Comparison of ENCODE assay signal across 14 mouse cellular contexts in genomic region chr19:46575196-46575595, GRCm38 (mm10). TPM values are rescaled to one million over a fixed set of nuclear protein-coding genes. Genes with fewer than 3 reads are reported as not detected.
A peak's percentile ranks its signal among the peaks of the same experiment; 100 is the strongest.
DNase-seq lines count a peak whose midpoint lies in the region; ATAC-seq and TF ChIP-seq lines count a peak whose summit lies in the region.
"Had no signal": no experiment of that assay in that cellular context is flagged by ENCODE, and none has a peak within 500 bp of the region (broad histone marks: within the 10 kb centered on the region; RNA-seq: fewer than 3 reads in every experiment).

No protein-coding gene starts in this region.

- H3K4me1 ChIP-seq in limb, embryonic 12.5 days (replicated peaks) = peaks cover 21% of the 10 kb centered on the region
- peaks cover 36% of the 10 kb centered on the region; the same call in 1 of the 2 replicates for H3K4me1 ChIP-seq in limb, embryonic 10.5 days
- peaks cover 10% of the 10 kb centered on the region; the same call in 1 of the 2 replicates for H3K4me1 ChIP-seq in intestine, embryonic 15.5 days (replicated peaks)
- 0 out of 2 replicates have a peak, but pooled peaks cover 14% of the 10 kb centered on the region for H3K4me1 ChIP-seq in kidney, postnatal 0 days (replicated peaks; ENCODE audit: insufficient read depth, low read length)
- H3K4me1 ChIP-seq in liver, embryonic 14.5 days (replicated peaks; ENCODE audit: control insufficient read depth in 2 of 2, insufficient read depth in 2 of 2, low read length in 1 of 2) = peaks cover 10 to 17% of the 10 kb centered on the region in 2 experiments
- peaks cover 30% of the 10 kb centered on the region for H3K4me1 ChIP-seq in forebrain, embryonic 13.5 days
- peaks cover 3% of the 10 kb centered on the region; the same call in 1 of the 2 replicates for H3K4me1 ChIP-seq in forebrain, embryonic 11.5 days (replicated peaks; ENCODE audit: control insufficient read depth, insufficient read depth, low read length)

- no peak overlapping the region for H3K4me3 ChIP-seq in limb, embryonic 12.5 days (replicated peaks)
- no peak overlapping the region for H3K4me3 ChIP-seq in limb, embryonic 10.5 days
- no peak overlapping the region for H3K4me3 ChIP-seq in intestine, embryonic 15.5 days (replicated peaks)
- no peak overlapping the region for H3K4me3 ChIP-seq in kidney, postnatal 0 days (replicated peaks; ENCODE audit: low read depth, low read length)
- H3K4me3 ChIP-seq in liver, embryonic 14.5 days (ENCODE audit: insufficient read depth in 1 of 2, low read depth in 2 of 2, low read length in 2 of 2) = no peak overlapping the region
- H3K4me3 ChIP-seq in forebrain, embryonic 13.5 days = no peak overlapping the region
- no peak overlapping the region for H3K4me3 ChIP-seq in forebrain, embryonic 11.5 days (ENCODE audit: low read depth, low read length)
- H3K4me3 ChIP-seq: midbrain, embryonic 12.5 days had no signal

- no peak for DNase-seq in limb, embryonic 10.5 days (ENCODE audit: low spot score)
- peak; percentile 36 for DNase-seq in kidney, postnatal 0 days (ENCODE audit: low spot score)
- no peak for DNase-seq in liver, embryonic 14.5 days (ENCODE audit: low read depth in 3 of 3, low spot score in 3 of 3)
- DNase-seq in ovary, postnatal 36 days (ENCODE audit: low spot score) = no peak
- no peak for DNase-seq in forebrain, embryonic 11.5 days (ENCODE audit: low spot score)
- DNase-seq: cerebellum, adult 18-20 months; forebrain, postnatal 0 days; lung, adult 2 months; spleen, adult 18-20 months had no signal

- H3K27me3 ChIP-seq in limb, embryonic 12.5 days = no peaks in the 10 kb centered on the region
- no peaks in the 10 kb centered on the region for H3K27me3 ChIP-seq in limb, embryonic 10.5 days (ENCODE audit: low read depth, poor library complexity, severe bottlenecking)
- H3K27me3 ChIP-seq in intestine, embryonic 15.5 days (replicated peaks) = no peaks in the 10 kb centered on the region
- no peaks in the 10 kb centered on the region for H3K27me3 ChIP-seq in kidney, postnatal 0 days (ENCODE audit: insufficient read depth, low read length)
- H3K27me3 ChIP-seq in liver, embryonic 14.5 days (ENCODE audit: control insufficient read depth, insufficient read depth, low read length) = no peaks in the 10 kb centered on the region
- H3K27me3 ChIP-seq in forebrain, embryonic 13.5 days = no peaks in the 10 kb centered on the region
- H3K27me3 ChIP-seq in forebrain, embryonic 11.5 days (ENCODE audit: control insufficient read depth, insufficient read depth, low read length) = no peaks in the 10 kb centered on the region
- H3K27me3 ChIP-seq: midbrain, embryonic 12.5 days had no signal

- no peak for ATAC-seq in limb, embryonic 12.5 days (ENCODE audit: insufficient number of reproducible peaks, insufficient read depth, low FRiP score, low TSS enrichment, low read depth)
- ATAC-seq in intestine, embryonic 15.5 days = 0 out of 2 replicates have a peak, but pooled peaks have one; percentile 3
- peak; percentile 5; the same call in 1 of the 2 replicates for ATAC-seq in kidney, postnatal 0 days (replicated peaks; ENCODE audit: low FRiP score, low read depth)
- no peak for ATAC-seq in liver, embryonic 14.5 days (ENCODE audit: insufficient read depth)
- ATAC-seq in forebrain, embryonic 13.5 days = no peak
- no peak for ATAC-seq in forebrain, embryonic 11.5 days (replicated peaks; ENCODE audit: low FRiP score)
- ATAC-seq: forebrain, postnatal 0 days; hindbrain, postnatal 0 days had no signal

- WGBS in limb, embryonic 12.5 days = 45% methylated on average over 4 of the region's 4 CpGs
- 57% methylated on average over 4 of the region's 4 CpGs for WGBS in limb, embryonic 10.5 days
- 60% methylated on average over 4 of the region's 4 CpGs for WGBS in intestine, embryonic 15.5 days
- WGBS in kidney, postnatal 0 days = 27% methylated on average over 4 of the region's 4 CpGs
- WGBS in liver, embryonic 14.5 days (ENCODE audit: insufficient replicate concordance) = 44% methylated on average over 4 of the region's 4 CpGs
- WGBS in forebrain, embryonic 13.5 days = 74% methylated on average over 4 of the region's 4 CpGs
- WGBS in forebrain, embryonic 11.5 days = 64% methylated on average over 4 of the region's 4 CpGs

- H3K36me3 ChIP-seq in limb, embryonic 12.5 days = no peaks in the 10 kb centered on the region
- H3K36me3 ChIP-seq in limb, embryonic 10.5 days = no peaks in the 10 kb centered on the region
- H3K36me3 ChIP-seq in intestine, embryonic 15.5 days = no peaks in the 10 kb centered on the region
- H3K36me3 ChIP-seq in kidney, postnatal 0 days (ENCODE audit: insufficient read depth, low read length) = no peaks in the 10 kb centered on the region
- H3K36me3 ChIP-seq in liver, embryonic 14.5 days (replicated peaks; ENCODE audit: control insufficient read depth, insufficient read depth, low read depth) = no peaks in the 10 kb centered on the region
- H3K36me3 ChIP-seq in forebrain, embryonic 13.5 days (ENCODE audit: poor library complexity, severe bottlenecking) = no peaks in the 10 kb centered on the region
- H3K36me3 ChIP-seq in forebrain, embryonic 11.5 days (ENCODE audit: control insufficient read depth, insufficient read depth, low read length) = no peaks in the 10 kb centered on the region
- H3K36me3 ChIP-seq: midbrain, embryonic 12.5 days had no signal

- no peaks in the 10 kb centered on the region for H3K9me3 ChIP-seq in limb, embryonic 12.5 days
- no peaks in the 10 kb centered on the region for H3K9me3 ChIP-seq in limb, embryonic 10.5 days (replicated peaks)
- H3K9me3 ChIP-seq in intestine, embryonic 15.5 days = no peaks in the 10 kb centered on the region
- H3K9me3 ChIP-seq in kidney, postnatal 0 days (replicated peaks; ENCODE audit: low read length) = no peaks in the 10 kb centered on the region
- H3K9me3 ChIP-seq in liver, embryonic 14.5 days (ENCODE audit: control insufficient read depth, low read length) = no peaks in the 10 kb centered on the region
- H3K9me3 ChIP-seq in forebrain, embryonic 13.5 days (replicated peaks) = no peaks in the 10 kb centered on the region
- H3K9me3 ChIP-seq in forebrain, embryonic 11.5 days (ENCODE audit: control insufficient read depth, low read length) = no peaks in the 10 kb centered on the region
- H3K9me3 ChIP-seq: midbrain, embryonic 12.5 days had no signal

- H3K4me2 ChIP-seq in limb, embryonic 12.5 days = peak overlapping the region; percentile 78; the same call in 1 of the 2 replicates
- no peak overlapping the region for H3K4me2 ChIP-seq in intestine, embryonic 15.5 days (replicated peaks)
- H3K4me2 ChIP-seq in kidney, postnatal 0 days (ENCODE audit: low read length) = peak overlapping the region; percentile 82; the same call in 1 of the 2 replicates
- H3K4me2 ChIP-seq in liver, embryonic 14.5 days (ENCODE audit: low read depth) = peak overlapping the region; percentile 99
- H3K4me2 ChIP-seq in forebrain, embryonic 13.5 days = no peak overlapping the region
- H3K4me2 ChIP-seq in forebrain, embryonic 11.5 days (ENCODE audit: low read depth, low read length, severe bottlenecking) = no peak overlapping the region
- H3K4me2 ChIP-seq: midbrain, embryonic 12.5 days had no signal

- H3K9ac ChIP-seq in limb, embryonic 12.5 days (replicated peaks) = no peak overlapping the region
- no peak overlapping the region for H3K9ac ChIP-seq in intestine, embryonic 15.5 days
- H3K9ac ChIP-seq in kidney, postnatal 0 days (ENCODE audit: low read depth, low read length) = no peak overlapping the region
- H3K9ac ChIP-seq in liver, embryonic 14.5 days (replicated peaks) = no peak overlapping the region
- H3K9ac ChIP-seq in forebrain, embryonic 13.5 days = no peak overlapping the region
- H3K9ac ChIP-seq in forebrain, embryonic 11.5 days (ENCODE audit: low read length) = no peak overlapping the region
- H3K9ac ChIP-seq: forebrain, postnatal 0 days; midbrain, embryonic 12.5 days had no signal

- H3K27ac ChIP-seq in limb, embryonic 12.5 days = no peak overlapping the region
- no peak overlapping the region for H3K27ac ChIP-seq in limb, embryonic 10.5 days
- H3K27ac ChIP-seq in intestine, embryonic 15.5 days = 0 out of 2 replicates have a peak overlapping the region, but pooled peaks have one; percentile 48
- H3K27ac ChIP-seq in kidney, postnatal 0 days = peak overlapping the region; percentile 76
- 0 out of 2 replicates have a peak overlapping the region, but pooled peaks have one; percentile 12 for H3K27ac ChIP-seq in liver, embryonic 14.5 days
- no peak overlapping the region for H3K27ac ChIP-seq in forebrain, embryonic 13.5 days
- no peak overlapping the region for H3K27ac ChIP-seq in forebrain, embryonic 11.5 days (ENCODE audit: low read depth, low read length)
- H3K27ac ChIP-seq: hindbrain, postnatal 0 days; midbrain, embryonic 12.5 days had no signal

- no peak for TF ChIP-seq CTCF in kidney, postnatal 0 days (IDR thresholded peaks at IDR 0.05; ENCODE audit: low read depth)
- TF ChIP-seq CTCF in liver, embryonic 14.5 days (IDR thresholded peaks at IDR 0.05; ENCODE audit: low read depth) = no peak

- no peak for TF ChIP-seq EP300 in liver, embryonic 14.5 days (IDR thresholded peaks at IDR 0.05; ENCODE audit: low read depth)

RNA-seq across cellular contexts. Expression of gene Sfxn2, which starts 2.0 kb away (rescaled TPM):
- polyA plus RNA-seq in limb, embryonic 12.5 days (2016; fragmentation: Nextera tagmentation; extraction: Ambion mirVana) = 18.3 and 25.2 TPM in 2 replicates
- 19.0 and 21.7 TPM in 2 replicates for polyA plus RNA-seq in limb, embryonic 10.5 days (2016; fragmentation: Nextera tagmentation; extraction: Ambion mirVana)
- 18.2 and 20.5 TPM in 2 replicates for polyA plus RNA-seq in intestine, embryonic 15.5 days (2015; fragmentation: Nextera tagmentation; extraction: Ambion mirVana)
- 47.1 and 50.0 TPM in 2 replicates for polyA plus RNA-seq in kidney, postnatal 0 days (2015; fragmentation: Nextera tagmentation; extraction: Ambion mirVana)
- polyA plus RNA-seq in liver, embryonic 14.5 days (2012; rRNA removed) = 5.8 and 7.4 TPM in 2 replicates
- polyA plus RNA-seq in liver, embryonic 14.5 days (2014; fragmentation: Nextera tagmentation; extraction: Ambion mirVana) = 15.0 and 15.9 TPM in 2 replicates
- 12.4 and 13.2 TPM in 2 replicates for polyA plus RNA-seq in forebrain, embryonic 13.5 days (2015; fragmentation: Nextera tagmentation; extraction: Ambion mirVana)
- polyA plus RNA-seq in forebrain, embryonic 11.5 days (2014; fragmentation: Nextera tagmentation; extraction: Ambion mirVana) = 10.9 and 14.6 TPM in 2 replicates

RNA-seq across cellular contexts. Expression of gene Arl3, which starts 2.2 kb away (rescaled TPM):
- polyA plus RNA-seq in limb, embryonic 12.5 days (2016; fragmentation: Nextera tagmentation; extraction: Ambion mirVana) = 167 and 173 TPM in 2 replicates
- 164 and 173 TPM in 2 replicates for polyA plus RNA-seq in limb, embryonic 10.5 days (2016; fragmentation: Nextera tagmentation; extraction: Ambion mirVana)
- polyA plus RNA-seq in intestine, embryonic 15.5 days (2015; fragmentation: Nextera tagmentation; extraction: Ambion mirVana) = 69.9 and 72.4 TPM in 2 replicates
- 96.6 and 105 TPM in 2 replicates for polyA plus RNA-seq in kidney, postnatal 0 days (2015; fragmentation: Nextera tagmentation; extraction: Ambion mirVana)
- polyA plus RNA-seq in liver, embryonic 14.5 days (2012; rRNA removed) = 14.7 and 27.6 TPM in 2 replicates
- polyA plus RNA-seq in liver, embryonic 14.5 days (2014; fragmentation: Nextera tagmentation; extraction: Ambion mirVana) = 17.1 and 17.6 TPM in 2 replicates
- polyA plus RNA-seq in forebrain, embryonic 13.5 days (2015; fragmentation: Nextera tagmentation; extraction: Ambion mirVana) = 233 and 245 TPM in 2 replicates
- polyA plus RNA-seq in forebrain, embryonic 11.5 days (2014; fragmentation: Nextera tagmentation; extraction: Ambion mirVana) = 152 and 154 TPM in 2 replicates

RNA-seq across cellular contexts. Expression of gene Wbp1l, which starts 23.7 kb away (rescaled TPM):
- 48.3 and 48.6 TPM in 2 replicates for polyA plus RNA-seq in limb, embryonic 12.5 days (2016; fragmentation: Nextera tagmentation; extraction: Ambion mirVana)
- 49.8 and 52.3 TPM in 2 replicates for polyA plus RNA-seq in limb, embryonic 10.5 days (2016; fragmentation: Nextera tagmentation; extraction: Ambion mirVana)
- 39.5 and 40.7 TPM in 2 replicates for polyA plus RNA-seq in intestine, embryonic 15.5 days (2015; fragmentation: Nextera tagmentation; extraction: Ambion mirVana)
- polyA plus RNA-seq in kidney, postnatal 0 days (2015; fragmentation: Nextera tagmentation; extraction: Ambion mirVana) = 35.6 and 39.9 TPM in 2 replicates
- 10.6 and 10.7 TPM in 2 replicates for polyA plus RNA-seq in liver, embryonic 14.5 days (2012; rRNA removed)
- 9.8 and 11.8 TPM in 2 replicates for polyA plus RNA-seq in liver, embryonic 14.5 days (2014; fragmentation: Nextera tagmentation; extraction: Ambion mirVana)
- 33.1 and 36.5 TPM in 2 replicates for polyA plus RNA-seq in forebrain, embryonic 13.5 days (2015; fragmentation: Nextera tagmentation; extraction: Ambion mirVana)
- polyA plus RNA-seq in forebrain, embryonic 11.5 days (2014; fragmentation: Nextera tagmentation; extraction: Ambion mirVana) = 41.3 and 41.4 TPM in 2 replicates

Comparison
In these comparisons a context has a peak if more than half of its experiments do, and no peak if none do; other contexts are left out.
1. ATAC-seq: peak in intestine, embryonic 15.5 days (single experiment) and kidney, postnatal 0 days (single experiment); none in limb, embryonic 12.5 days (single experiment), liver, embryonic 14.5 days (single experiment), forebrain, embryonic 13.5 days (single experiment) and forebrain, embryonic 11.5 days (single experiment).
2. H3K27ac ChIP-seq: peak in intestine, embryonic 15.5 days (single experiment), kidney, postnatal 0 days (single experiment) and liver, embryonic 14.5 days (single experiment); none in limb, embryonic 12.5 days (single experiment), limb, embryonic 10.5 days (single experiment), forebrain, embryonic 13.5 days (single experiment) and forebrain, embryonic 11.5 days (single experiment).
3. H3K4me2 ChIP-seq: peak in limb, embryonic 12.5 days (single experiment), kidney, postnatal 0 days (single experiment) and liver, embryonic 14.5 days (single experiment); none in intestine, embryonic 15.5 days (single experiment), forebrain, embryonic 13.5 days (single experiment) and forebrain, embryonic 11.5 days (single experiment).